Mouse (Mus musculus): ENCODE results near the gene Lrrc4. TPM values are rescaled to one million over a fixed set of nuclear protein-coding genes. Genes with fewer than 3 reads are reported as not detected.

The Lrrc4 gene
- total and polyA plus RNA-seq, 2 experiments from 2014 or later: 6.0 to 59.8 TPM

GRCm38 (mm10) chr6:28787133-28787532 lies 44.4 kb downstream of the Lrrc4 start:
- H3K4me1 ChIP-seq (ENCODE audit: insufficient read depth, low read length): peaks cover 3% of the 10 kb centered on the region; the same call in 1 of the 2 replicates
- no peak for ATAC-seq
- no peak overlapping the region for H3K27ac ChIP-seq
- H3K9ac ChIP-seq (replicated peaks; ENCODE audit: low read length): no peak overlapping the region
- WGBS: 49% methylated on average over 6 of the region's 6 CpGs
- no peak overlapping the region for H3K4me3 ChIP-seq (ENCODE audit: low read length)
- H3K9me3 ChIP-seq (ENCODE audit: low read length): no peaks in the 10 kb centered on the region
- H3K4me2 ChIP-seq (ENCODE audit: low read depth, low read length): no peak overlapping the region
- H3K36me3 ChIP-seq (ENCODE audit: insufficient read depth, low read length): no peaks in the 10 kb centered on the region
- TF ChIP-seq CTCF (IDR thresholded peaks at IDR 0.05; ENCODE audit: low read depth): no peak
- no peaks in the 10 kb centered on the region for H3K27me3 ChIP-seq (ENCODE audit: insufficient read depth, low read length)
- DNase-seq (ENCODE audit: low spot score): no peak

- no peak for ATAC-seq
Measured at GRCm38 (mm10) chr6:28785770-28786169, 45.8 kb downstream of the Lrrc4 start.

GRCm38 (mm10) chr6:28783953-28784352 lies 47.6 kb downstream of the Lrrc4 start:
- peak; percentile 55; the same call in 1 of the 2 replicates for ATAC-seq
- Histone ChIP-seq H3K9me3 (ENCODE audit: low read length) (no peaks in the 10 kb centered on the region), H3K9ac (replicated peaks; ENCODE audit: low read length) (no peak overlapping the region), H3K27ac (no peak overlapping the region), H3K4me3 (ENCODE audit: low read length) (no peak overlapping the region), H3K27me3 (ENCODE audit: insufficient read depth, low read length) (no peaks in the 10 kb centered on the region), H3K4me1 (ENCODE audit: insufficient read depth, low read length) (peaks cover 3% of the 10 kb centered on the region; the same call in 1 of the 2 replicates), H3K4me2 (ENCODE audit: low read depth, low read length) (no peak overlapping the region), H3K36me3 (ENCODE audit: insufficient read depth, low read length) (no peaks in the 10 kb centered on the region)
- 33% methylated on average over 5 of the region's 5 CpGs for WGBS
- DNase-seq (ENCODE audit: low spot score): no peak
- no peak for TF ChIP-seq CTCF (IDR thresholded peaks at IDR 0.05; ENCODE audit: low read depth)

More at GRCm38 (mm10) chr6:28785770-28786169, 45.8 kb downstream of the Lrrc4 start:
- H3K9ac ChIP-seq (replicated peaks; ENCODE audit: low read length): no peak overlapping the region
- WGBS: 76% methylated on average over 8 of the region's 8 CpGs
- H3K36me3 ChIP-seq (ENCODE audit: insufficient read depth, low read length): no peaks in the 10 kb centered on the region
- H3K27ac ChIP-seq: no peak overlapping the region
- no peak for TF ChIP-seq CTCF (IDR thresholded peaks at IDR 0.05; ENCODE audit: low read depth)
- H3K4me1 ChIP-seq (ENCODE audit: insufficient read depth, low read length): peaks cover 3% of the 10 kb centered on the region; the same call in 1 of the 2 replicates
- DNase-seq (ENCODE audit: low spot score): no peak
- no peaks in the 10 kb centered on the region for H3K27me3 ChIP-seq (ENCODE audit: insufficient read depth, low read length)
- no peak overlapping the region for H3K4me3 ChIP-seq (ENCODE audit: low read length)
- H3K9me3 ChIP-seq (ENCODE audit: low read length): no peaks in the 10 kb centered on the region
- H3K4me2 ChIP-seq (ENCODE audit: low read depth, low read length): no peak overlapping the region

GRCm38 (mm10) chr6:28783082-28783647 lies 48.4 kb downstream of the Lrrc4 start:
- H3K4me1 ChIP-seq (ENCODE audit: insufficient read depth, low read length): peaks cover 3% of the 10 kb centered on the region; the same call in 1 of the 2 replicates
- H3K9ac ChIP-seq (replicated peaks; ENCODE audit: low read length): no peak overlapping the region
- DNase-seq (ENCODE audit: low spot score) (no peak), ATAC-seq (0 out of 2 replicates have a peak, but pooled peaks have one; percentile 38)
- no peak overlapping the region for H3K4me2 ChIP-seq (ENCODE audit: low read depth, low read length)
- no peaks in the 10 kb centered on the region for H3K36me3 ChIP-seq (ENCODE audit: insufficient read depth, low read length)
- 41% methylated on average over 4 of the region's 4 CpGs for WGBS
- H3K27ac ChIP-seq: no peak overlapping the region
- H3K9me3 ChIP-seq (ENCODE audit: low read length): no peaks in the 10 kb centered on the region
- TF ChIP-seq CTCF (IDR thresholded peaks at IDR 0.05; ENCODE audit: low read depth): no peak
- no peak overlapping the region for H3K4me3 ChIP-seq (ENCODE audit: low read length)
- no peaks in the 10 kb centered on the region for H3K27me3 ChIP-seq (ENCODE audit: insufficient read depth, low read length)

GRCm38 (mm10) chr6:28781696-28782095 lies 49.9 kb downstream of the Lrrc4 start:
- peaks cover 3% of the 10 kb centered on the region; the same call in 1 of the 2 replicates for H3K4me1 ChIP-seq (ENCODE audit: insufficient read depth, low read length)
- H3K9me3 ChIP-seq (ENCODE audit: low read length): no peaks in the 10 kb centered on the region
- no peak overlapping the region for H3K9ac ChIP-seq (replicated peaks; ENCODE audit: low read length)
- no peak for TF ChIP-seq CTCF (IDR thresholded peaks at IDR 0.05; ENCODE audit: low read depth)
- 43% methylated on average over 3 of the region's 3 CpGs for WGBS
- no peak overlapping the region for H3K4me3 ChIP-seq (ENCODE audit: low read length)
- H3K4me2 ChIP-seq (ENCODE audit: low read depth, low read length): no peak overlapping the region
- no peak overlapping the region for H3K27ac ChIP-seq
- H3K27me3 ChIP-seq (ENCODE audit: insufficient read depth, low read length): no peaks in the 10 kb centered on the region
- DNase-seq (ENCODE audit: low spot score): no peak
- no peaks in the 10 kb centered on the region for H3K36me3 ChIP-seq (ENCODE audit: insufficient read depth, low read length)
- ATAC-seq: no peak

- Histone ChIP-seq H3K27ac (no peak overlapping the region), H3K4me2 (ENCODE audit: low read depth, low read length) (no peak overlapping the region), H3K9me3 (ENCODE audit: low read length) (no peaks in the 10 kb centered on the region), H3K27me3 (ENCODE audit: insufficient read depth, low read length) (no peaks in the 10 kb centered on the region), H3K4me3 (ENCODE audit: low read length) (no peak overlapping the region), H3K36me3 (ENCODE audit: insufficient read depth, low read length) (no peaks in the 10 kb centered on the region), H3K4me1 (ENCODE audit: insufficient read depth, low read length) (no peaks in the 10 kb centered on the region), H3K9ac (replicated peaks; ENCODE audit: low read length) (no peak overlapping the region)
- ATAC-seq: no peak
- no peak for TF ChIP-seq CTCF (IDR thresholded peaks at IDR 0.05; ENCODE audit: low read depth)
- DNase-seq (ENCODE audit: low spot score): no peak
- 26% methylated on average over 2 of the region's 2 CpGs for WGBS
Measured at GRCm38 (mm10) chr6:28771331-28771730, 60.2 kb downstream of the Lrrc4 start.

- Histone ChIP-seq H3K27me3 (ENCODE audit: insufficient read depth, low read length) (no peaks in the 10 kb centered on the region), H3K4me2 (ENCODE audit: low read depth, low read length) (no peak overlapping the region), H3K9me3 (ENCODE audit: low read length) (no peaks in the 10 kb centered on the region), H3K4me3 (ENCODE audit: low read length) (no peak overlapping the region), H3K36me3 (ENCODE audit: insufficient read depth, low read length) (no peaks in the 10 kb centered on the region), H3K4me1 (ENCODE audit: insufficient read depth, low read length) (no peaks in the 10 kb centered on the region), H3K27ac (no peak overlapping the region), H3K9ac (replicated peaks; ENCODE audit: low read length) (no peak overlapping the region)
- TF ChIP-seq CTCF (IDR thresholded peaks at IDR 0.05; ENCODE audit: low read depth): no peak
- ATAC-seq (no peak), DNase-seq (ENCODE audit: low spot score) (no peak)
- 77% methylated on average over 6 of the region's 6 CpGs for WGBS
Measured at GRCm38 (mm10) chr6:28767891-28768481, 63.6 kb downstream of the Lrrc4 start.

Data from hindbrain, postnatal 0 days (tissue).